Mouse (Mus musculus) liver, embryonic 12.5 days (tissue): Measurements from ENCODE around the gene Wrb. TPM values are rescaled to one million over a fixed set of nuclear protein-coding genes. Genes with fewer than 3 reads are reported as not detected.

ENCODE experiments used
- ATAC-seq: fragments of 200-750 bp; cut with Nextera tagmentation; 2 replicates; pipeline ENCODE4 v1.8.0; 2017; ENCODE audit warnings: moderate number of reproducible peaks, mild to moderate bottlenecking, moderate library complexity
- H3K27ac ChIP-seq: fragments of 300-500 bp; sonication (generic); 2 replicates; pipeline ENCODE4 v1.5.1; 2016; ENCODE audit warnings: mild to moderate bottlenecking
- H3K27me3 ChIP-seq: fragments of 300-500 bp; sonication (generic); replicated peaks from 2 replicates; pipeline ENCODE4 v1.6.1; 2016; ENCODE audit warnings: mild to moderate bottlenecking, moderate library complexity
- H3K36me3 ChIP-seq: fragments of 300-500 bp; sonication (generic); 2 replicates; pipeline ENCODE4 v1.6.1; 2016; ENCODE audit warnings: mild to moderate bottlenecking, moderate library complexity
- H3K4me1 ChIP-seq: fragments of 300-500 bp; sonication (generic); 2 replicates; pipeline ENCODE4 v1.6.1; 2016
- H3K4me2 ChIP-seq: fragments of 300-500 bp; sonication (generic); 2 replicates; pipeline ENCODE4 v1.6.1; 2016; ENCODE audit warnings: mild to moderate bottlenecking, moderate library complexity
- H3K4me3 ChIP-seq: fragments of 300-500 bp; sonication (generic); 2 replicates; pipeline ENCODE4 v1.5.1; 2016; ENCODE audit warnings: mild to moderate bottlenecking, moderate library complexity
- H3K9ac ChIP-seq: fragments of 300-500 bp; sonication (generic); 2 replicates; pipeline ENCODE4 v1.6.1; 2016; ENCODE audit warnings: mild to moderate bottlenecking, moderate library complexity
- H3K9me3 ChIP-seq: fragments of 300-500 bp; sonication (generic); replicated peaks from 2 replicates; pipeline ENCODE4 v1.6.1; 2016; ENCODE audit warnings: mild to moderate bottlenecking, moderate library complexity
- WGBS: fragments of 180-500 bp; shearing (Covaris S2); methylation state at CpG from one replicate; pipeline ENCODE4 v1.1.7; 2016; ENCODE audit not compliant: insufficient replicate concordance; 5-methylcytosine and 5-hydroxymethylcytosine counted together
- polyA plus RNA-seq: library from polyadenylated mRNA; unstranded; fragments of >200 nt; fragmentation: Nextera tagmentation; extraction: Ambion mirVana; gene quantifications from 2 replicates; pipeline ENCODE4 v1.2.1, GENCODE M21; 2016

Gene Wrb
- polyA plus RNA-seq, 1 experiment from 2014 or later, result 30.9 TPM

GRCm38 (mm10) chr16:96199913-96200701, 54.9 kb downstream of the Wrb start, which contains the start of gene Sh3bgr:
TSS of gene Sh3bgr (plus strand) at chr16:96200450.
- Histone ChIP-seq H3K4me2 (peak within 1 kb of the TSS; percentile 51), H3K9me3 (no peaks in the 10 kb centered on the region), H3K9ac (no peak within 1 kb of the TSS), H3K27ac (no peak within 1 kb of the TSS), H3K4me3 (peak within 1 kb of the TSS; percentile 21), H3K4me1 (0 out of 2 replicates have a peak, but pooled peaks cover 7% of the 10 kb centered on the region), H3K27me3 (peaks cover 17% of the 10 kb centered on the region), H3K36me3 (no peaks in the 10 kb centered on the region)
- ATAC-seq, result peak; percentile 61
- 12% methylated on average over 20 of the region's 20 CpGs for WGBS

GRCm38 (mm10) chr16:96200702-96201028, 55.5 kb downstream of the Wrb start:
- Histone ChIP-seq H3K27me3 (peaks cover 17% of the 10 kb centered on the region), H3K36me3 (no peaks in the 10 kb centered on the region), H3K4me2 (peak overlapping the region; percentile 51), H3K9me3 (no peaks in the 10 kb centered on the region), H3K4me3 (peak overlapping the region; percentile 21; the same call in 1 of the 2 replicates), H3K9ac (no peak overlapping the region), H3K27ac (no peak overlapping the region), H3K4me1 (0 out of 2 replicates have a peak, but pooled peaks cover 7% of the 10 kb centered on the region)
- ATAC-seq, result no peak
- 47% methylated on average over 9 of the region's 9 CpGs for WGBS

GRCm38 (mm10) chr16:96201485-96202232, 56.5 kb downstream of the Wrb start:
- H3K9me3 ChIP-seq, result no peaks in the 10 kb centered on the region
- no peak for ATAC-seq
- H3K4me3 ChIP-seq, result no peak overlapping the region
- H3K4me1 ChIP-seq, result 0 out of 2 replicates have a peak, but pooled peaks cover 7% of the 10 kb centered on the region
- no peaks in the 10 kb centered on the region for H3K36me3 ChIP-seq
- no peak overlapping the region for H3K27ac ChIP-seq
- H3K27me3 ChIP-seq, result peaks cover 17% of the 10 kb centered on the region
- 66% methylated on average over 11 of the region's 11 CpGs for WGBS
- no peak overlapping the region for H3K4me2 ChIP-seq
- no peak overlapping the region for H3K9ac ChIP-seq

Other genes starting within 250 kb of the Wrb start
- 81.5 and 81.8 TPM in 2 replicates for gene Psmg1, start 154.4 kb upstream of the Wrb start, polyA plus RNA-seq
- gene Brwd1, start 62.9 kb upstream of the Wrb start, polyA plus RNA-seq, result 26.6 and 27.6 TPM in 2 replicates
- 238 and 246 TPM in 2 replicates for gene Hmgn1, start 17.7 kb upstream of the Wrb start, polyA plus RNA-seq
- 0.17 and 0.20 TPM in 2 replicates for gene Lca5l, start 46.9 kb downstream of the Wrb start, polyA plus RNA-seq
- gene Sh3bgr, start 55.0 kb downstream of the Wrb start, polyA plus RNA-seq, result 1.1 and 1.7 TPM in 2 replicates
- gene B3galt5, start 90.4 kb downstream of the Wrb start, polyA plus RNA-seq, result 0.08 and 0.53 TPM in 2 replicates